Mouse (Mus musculus): Measurements from ENCODE around the gene Slk. TPM values are rescaled to one million over a fixed set of nuclear protein-coding genes. Genes with fewer than 3 reads are reported as not detected.

Gene Slk
- polyA plus RNA-seq, 1 experiment from 2014 or later: 9.2 TPM

GRCm38 (mm10) chr19:47635380-47635779 lies 55.9 kb downstream of the Slk start:
- no peak overlapping the region for H3K9ac ChIP-seq
- whole genome bisulfite sequencing: 92% methylated on average over 4 of the region's 4 CpGs
- no peak overlapping the region for H3K4me2 ChIP-seq (replicated peaks)
- H3K27ac ChIP-seq: no peak overlapping the region
- H3K36me3 ChIP-seq: peaks cover 42% of the 10 kb centered on the region
- no peaks in the 10 kb centered on the region for H3K9me3 ChIP-seq
- no peaks in the 10 kb centered on the region for H3K27me3 ChIP-seq
- no peak overlapping the region for H3K4me3 ChIP-seq
- ATAC-seq (ENCODE audit: low FRiP score, low read depth): no peak
- no peaks in the 10 kb centered on the region for H3K4me1 ChIP-seq

GRCm38 (mm10) chr19:47643910-47644309 lies 64.4 kb downstream of the Slk start:
- no peak for ATAC-seq (ENCODE audit: low FRiP score, low read depth)
- Histone ChIP-seq H3K36me3 (peaks cover 75% of the 10 kb centered on the region), H3K27me3 (no peaks in the 10 kb centered on the region), H3K4me1 (no peaks in the 10 kb centered on the region), H3K4me2 (replicated peaks) (no peak overlapping the region), H3K9ac (no peak overlapping the region), H3K4me3 (no peak overlapping the region), H3K27ac (no peak overlapping the region), H3K9me3 (no peaks in the 10 kb centered on the region)
- 77% methylated on average over 2 of the region's 2 CpGs for WGBS

GRCm38 (mm10) chr19:47645583-47645982 lies 66.1 kb downstream of the Slk start:
- H3K4me3 ChIP-seq: no peak overlapping the region
- WGBS: 89% methylated on average over 6 of the region's 6 CpGs
- no peak overlapping the region for H3K9ac ChIP-seq
- H3K27ac ChIP-seq: no peak overlapping the region
- peaks cover 59% of the 10 kb centered on the region for H3K36me3 ChIP-seq
- no peaks in the 10 kb centered on the region for H3K4me1 ChIP-seq
- H3K4me2 ChIP-seq (replicated peaks): no peak overlapping the region
- no peak for ATAC-seq (ENCODE audit: low FRiP score, low read depth)
- no peaks in the 10 kb centered on the region for H3K27me3 ChIP-seq
- H3K9me3 ChIP-seq: no peaks in the 10 kb centered on the region

GRCm38 (mm10) chr19:47646508-47647120 lies 67.1 kb downstream of the Slk start:
- H3K9me3 ChIP-seq: no peaks in the 10 kb centered on the region
- no peak overlapping the region for H3K27ac ChIP-seq
- H3K4me1 ChIP-seq: no peaks in the 10 kb centered on the region
- H3K4me3 ChIP-seq: no peak overlapping the region
- ATAC-seq (ENCODE audit: low FRiP score, low read depth): no peak
- peaks cover 49% of the 10 kb centered on the region for H3K36me3 ChIP-seq
- H3K27me3 ChIP-seq: no peaks in the 10 kb centered on the region
- H3K9ac ChIP-seq: no peak overlapping the region
- WGBS: 89% methylated on average over 6 of the region's 6 CpGs
- no peak overlapping the region for H3K4me2 ChIP-seq (replicated peaks)

GRCm38 (mm10) chr19:47649071-47649470 lies 69.6 kb downstream of the Slk start:
- H3K4me2 ChIP-seq (replicated peaks): no peak overlapping the region
- no peaks in the 10 kb centered on the region for H3K27me3 ChIP-seq
- H3K9ac ChIP-seq: no peak overlapping the region
- no peak overlapping the region for H3K4me3 ChIP-seq
- H3K27ac ChIP-seq: no peak overlapping the region
- ATAC-seq (ENCODE audit: low FRiP score, low read depth): no peak
- 89% methylated on average over 6 of the region's 6 CpGs for WGBS
- no peaks in the 10 kb centered on the region for H3K4me1 ChIP-seq
- H3K9me3 ChIP-seq: no peaks in the 10 kb centered on the region
- peaks cover 37% of the 10 kb centered on the region for H3K36me3 ChIP-seq

- Histone ChIP-seq H3K9ac (no peak overlapping the region), H3K4me1 (no peaks in the 10 kb centered on the region), H3K36me3 (peaks cover 27% of the 10 kb centered on the region), H3K4me3 (no peak overlapping the region), H3K27ac (no peak overlapping the region), H3K27me3 (no peaks in the 10 kb centered on the region), H3K9me3 (no peaks in the 10 kb centered on the region), H3K4me2 (replicated peaks) (no peak overlapping the region)
- WGBS: 87% methylated on average over 16 of the region's 16 CpGs
- no peak for ATAC-seq (ENCODE audit: low FRiP score, low read depth)
These were observed 71.1 kb downstream of the Slk start for GRCm38 (mm10) chr19:47650366-47651159.

- no peaks in the 10 kb centered on the region for H3K4me1 ChIP-seq
- H3K4me2 ChIP-seq (replicated peaks): no peak overlapping the region
- no peak overlapping the region for H3K27ac ChIP-seq
- ATAC-seq (ENCODE audit: low FRiP score, low read depth): no peak
- H3K4me3 ChIP-seq: no peak overlapping the region
- H3K9me3 ChIP-seq: no peaks in the 10 kb centered on the region
- 88% methylated on average over 5 of the region's 5 CpGs for WGBS
- no peaks in the 10 kb centered on the region for H3K27me3 ChIP-seq
- peaks cover 25% of the 10 kb centered on the region for H3K36me3 ChIP-seq
- H3K9ac ChIP-seq: no peak overlapping the region
These were observed 71.6 kb downstream of the Slk start for GRCm38 (mm10) chr19:47651160-47651480.

- 70% methylated on average over 8 of the region's 8 CpGs for WGBS
- Histone ChIP-seq H3K4me2 (replicated peaks) (no peak overlapping the region), H3K27ac (no peak overlapping the region), H3K4me1 (no peaks in the 10 kb centered on the region), H3K9me3 (no peaks in the 10 kb centered on the region), H3K4me3 (no peak overlapping the region), H3K36me3 (peaks cover 15% of the 10 kb centered on the region), H3K27me3 (no peaks in the 10 kb centered on the region), H3K9ac (no peak overlapping the region)
- ATAC-seq (ENCODE audit: low FRiP score, low read depth): no peak
These were observed 72.8 kb downstream of the Slk start for GRCm38 (mm10) chr19:47652255-47652654.

GRCm38 (mm10) chr19:47653173-47653572 lies 73.7 kb downstream of the Slk start:
- peaks cover 7% of the 10 kb centered on the region for H3K36me3 ChIP-seq
- no peaks in the 10 kb centered on the region for H3K27me3 ChIP-seq
- H3K27ac ChIP-seq: no peak overlapping the region
- H3K4me1 ChIP-seq: no peaks in the 10 kb centered on the region
- no peak overlapping the region for H3K9ac ChIP-seq
- no peak for ATAC-seq (ENCODE audit: low FRiP score, low read depth)
- no peak overlapping the region for H3K4me2 ChIP-seq (replicated peaks)
- no peaks in the 10 kb centered on the region for H3K9me3 ChIP-seq
- WGBS: 79% methylated on average over 8 of the region's 8 CpGs
- H3K4me3 ChIP-seq: no peak overlapping the region

GRCm38 (mm10) chr19:47654896-47655295 lies 75.4 kb downstream of the Slk start:
- H3K27ac ChIP-seq: no peak overlapping the region
- 75% methylated on average over 11 of the region's 11 CpGs for WGBS
- peaks cover 9% of the 10 kb centered on the region for H3K4me1 ChIP-seq
- H3K9me3 ChIP-seq: no peaks in the 10 kb centered on the region
- H3K27me3 ChIP-seq: no peaks in the 10 kb centered on the region
- H3K4me3 ChIP-seq: no peak overlapping the region
- H3K36me3 ChIP-seq: no peaks in the 10 kb centered on the region
- H3K4me2 ChIP-seq (replicated peaks): no peak overlapping the region
- H3K9ac ChIP-seq: no peak overlapping the region
- ATAC-seq (ENCODE audit: low FRiP score, low read depth): no peak

- Histone ChIP-seq H3K4me2 (replicated peaks) (0 out of 2 replicates have a peak overlapping the region, but pooled peaks have one; percentile 19), H3K27ac (peak overlapping the region; percentile 56), H3K27me3 (no peaks in the 10 kb centered on the region), H3K4me1 (peaks cover 13% of the 10 kb centered on the region), H3K9me3 (no peaks in the 10 kb centered on the region), H3K9ac (peak overlapping the region; percentile 43), H3K4me3 (no peak overlapping the region), H3K36me3 (no peaks in the 10 kb centered on the region)
- WGBS: 8% methylated on average over 5 of the region's 5 CpGs
- peak; percentile 91 for ATAC-seq (ENCODE audit: low FRiP score, low read depth)
These were observed 79.5 kb downstream of the Slk start for GRCm38 (mm10) chr19:47658914-47659535.

GRCm38 (mm10) chr19:47659765-47660408 lies 80.4 kb downstream of the Slk start:
- 88% methylated on average over 9 of the region's 9 CpGs for WGBS
- H3K4me3 ChIP-seq: no peak overlapping the region
- H3K27me3 ChIP-seq: no peaks in the 10 kb centered on the region
- no peak overlapping the region for H3K9ac ChIP-seq
- H3K36me3 ChIP-seq: no peaks in the 10 kb centered on the region
- H3K4me1 ChIP-seq: peaks cover 13% of the 10 kb centered on the region
- H3K27ac ChIP-seq: no peak overlapping the region
- no peak overlapping the region for H3K4me2 ChIP-seq (replicated peaks)
- ATAC-seq (ENCODE audit: low FRiP score, low read depth): no peak
- H3K9me3 ChIP-seq: no peaks in the 10 kb centered on the region

All from limb, embryonic 13.5 days (tissue).